Mouse (Mus musculus) lung, adult 2 months (tissue): ENCODE measurements at regions not wholly inside any gene's neighbourhood (a gene's known extent, or its start where the extent isn't known, plus 50 kb on each side); places are given as distances from the start of the nearest gene placed in this dataset.

Experiments
- CTCF ChIP-seq: fragments of 200-500 bp; IDR thresholded peaks from 2 replicates; pipeline ENCODE4 v1.5.1; 2011; ENCODE audit warnings: mild to moderate bottlenecking, low read length, control low read depth; ENCODE audit not compliant: insufficient read depth
- POLR2A ChIP-seq: fragments of 200-500 bp; IDR thresholded peaks from 2 replicates; pipeline ENCODE4 v1.6.1; 2011; ENCODE audit warnings: low read depth, mild to moderate bottlenecking, control low read depth, low read length, borderline replicate concordance; ENCODE audit errors: extremely low read depth

- 0 out of 2 replicates have a peak, but pooled peaks have one; percentile 6 for TF ChIP-seq CTCF
- no peak for TF ChIP-seq POLR2A
Observed at GRCm38 (mm10) chr13:50031757-50032156, 218.4 kb downstream of the Gm906 start.
